Mouse (Mus musculus) inflammation-experienced regulatory T-cells, adult 16 weeks (primary cell): ENCODE results near the gene Gli3. TPM values are rescaled to one million over a fixed set of nuclear protein-coding genes. Genes with fewer than 3 reads are reported as not detected.

Experiments
- polyA plus RNA-seq: library from polyadenylated mRNA; unstranded; fragments of 100-300 nt; shearing (Covaris generic); gene quantifications from one replicate; pipeline ENCODE4 v1.2.1, GENCODE M21; 2017

Gene Gli3
- polyA plus RNA-seq = not detected

GRCm38 (mm10) chr13:15462830-15463491, at the start of gene Gli3:
Gene Gli3 (plus strand): TSS chr13:15463235.

